Mouse (Mus musculus) neural tube, embryonic 11.5 days (tissue): Measurements from ENCODE around the gene Gm20388. TPM values are rescaled to one million over a fixed set of nuclear protein-coding genes. Genes with fewer than 3 reads are reported as not detected.
A peak's percentile ranks its signal among the peaks of the same experiment; 100 is the strongest.

Experiments
- ATAC-seq: fragments of 200-750 bp; cut with Nextera tagmentation; 2 replicates; pipeline ENCODE4 v1.8.0; 2017; ENCODE audit warnings: moderate number of reproducible peaks, mild to moderate bottlenecking, moderate TSS enrichment, moderate library complexity; ENCODE audit not compliant: insufficient read depth, low FRiP score, low TSS enrichment
- DNase-seq: peaks from one replicate; pipeline ENCODE4 v3.0.0-alpha.2; 2015; ENCODE audit warnings: low spot score
- H3K27ac ChIP-seq: fragments of 300-500 bp; sonication (generic); 2 replicates; pipeline ENCODE4 v1.5.1; 2014; ENCODE audit warnings: low read depth, mild to moderate bottlenecking, low read length
- H3K27me3 ChIP-seq: fragments of 300-500 bp; sonication (generic); 2 replicates; pipeline ENCODE4 v1.6.1; 2014; ENCODE audit warnings: mild to moderate bottlenecking, low read length, mixed read lengths; ENCODE audit not compliant: control insufficient read depth, insufficient read depth
- H3K36me3 ChIP-seq: fragments of 300-500 bp; sonication (generic); 2 replicates; pipeline ENCODE4 v1.6.1; 2014; ENCODE audit warnings: mild to moderate bottlenecking, low read length, moderate library complexity, mixed read lengths; ENCODE audit not compliant: control insufficient read depth, insufficient read depth
- H3K4me1 ChIP-seq: fragments of 300-500 bp; sonication (generic); 2 replicates; pipeline ENCODE4 v1.6.1; 2014; ENCODE audit warnings: low read length, mixed read lengths; ENCODE audit not compliant: control insufficient read depth, insufficient read depth
- H3K4me2 ChIP-seq: fragments of 300-500 bp; sonication (generic); 2 replicates; pipeline ENCODE4 v1.6.1; 2014; ENCODE audit warnings: low read depth, mild to moderate bottlenecking, moderate library complexity
- H3K4me3 ChIP-seq: fragments of 300-500 bp; sonication (generic); 2 replicates; pipeline ENCODE4 v1.5.1; 2014; ENCODE audit warnings: low read depth, low read length
- H3K9ac ChIP-seq: fragments of 300-500 bp; sonication (generic); 2 replicates; pipeline ENCODE4 v1.6.1; 2014; ENCODE audit warnings: mild to moderate bottlenecking, low read length
- H3K9me3 ChIP-seq: fragments of 300-500 bp; sonication (generic); 2 replicates; pipeline ENCODE4 v1.6.1; 2016; ENCODE audit warnings: low read length; ENCODE audit not compliant: control insufficient read depth
- WGBS: fragments of 180-500 bp; shearing (Covaris S2); extraction: QIAGEN DNeasy Blood & Tissue Kit; methylation state at CpG from one replicate; pipeline ENCODE4 v1.1.7; 2014; 5-methylcytosine and 5-hydroxymethylcytosine counted together
- polyA plus RNA-seq: library from polyadenylated mRNA; unstranded; fragments of >200 nt; fragmentation: Nextera tagmentation; extraction: Ambion mirVana; gene quantifications from 2 replicates; pipeline ENCODE4 v1.2.1, GENCODE M21; 2014

Gene Gm20388
- polyA plus RNA-seq, 1 experiment from 2014 or later = not detected

DNA sequence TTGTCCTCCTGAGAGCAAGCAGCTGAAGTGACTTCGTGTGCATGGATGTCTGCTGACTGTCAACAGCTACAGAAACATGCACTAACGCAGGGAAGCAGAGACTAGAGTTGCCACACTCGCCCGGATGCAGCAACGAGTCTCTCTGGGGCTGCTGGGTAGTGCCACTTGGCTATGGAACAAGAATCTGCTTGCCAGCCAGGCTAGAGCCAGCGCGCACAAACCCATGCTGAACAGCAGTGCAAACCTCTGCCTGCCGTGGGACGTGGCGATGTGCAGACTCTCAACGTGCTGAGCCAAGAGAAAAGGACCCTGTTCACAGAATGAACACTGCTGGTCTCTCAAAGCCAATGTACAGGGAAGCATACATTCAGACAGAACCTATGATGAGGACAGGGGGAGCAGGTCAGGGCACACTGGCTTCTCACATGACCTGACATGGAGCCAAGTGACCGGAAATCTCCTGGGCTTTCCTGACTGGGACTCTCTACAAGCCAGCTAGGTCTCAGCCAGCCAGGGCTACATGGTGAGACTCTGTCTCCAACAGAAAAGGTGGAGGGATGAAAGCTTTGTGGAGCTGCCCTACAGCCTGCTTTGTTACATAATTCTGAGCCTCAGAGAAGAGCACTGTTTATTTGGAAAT lies 1901.4 kb downstream of the Gm20388 start:
- Histone ChIP-seq H3K9ac (no peak overlapping the region), H3K36me3 (peaks cover 5% of the 10 kb centered on the region; the same call in 1 of the 2 replicates), H3K9me3 (no peaks in the 10 kb centered on the region), H3K4me2 (no peak overlapping the region), H3K4me1 (no peaks in the 10 kb centered on the region), H3K27ac (no peak overlapping the region), H3K4me3 (no peak overlapping the region), H3K27me3 (no peaks in the 10 kb centered on the region)
- WGBS = 93% methylated on average over 12 of the region's 12 CpGs
- DNase-seq (no peak), ATAC-seq (no peak)

DNA sequence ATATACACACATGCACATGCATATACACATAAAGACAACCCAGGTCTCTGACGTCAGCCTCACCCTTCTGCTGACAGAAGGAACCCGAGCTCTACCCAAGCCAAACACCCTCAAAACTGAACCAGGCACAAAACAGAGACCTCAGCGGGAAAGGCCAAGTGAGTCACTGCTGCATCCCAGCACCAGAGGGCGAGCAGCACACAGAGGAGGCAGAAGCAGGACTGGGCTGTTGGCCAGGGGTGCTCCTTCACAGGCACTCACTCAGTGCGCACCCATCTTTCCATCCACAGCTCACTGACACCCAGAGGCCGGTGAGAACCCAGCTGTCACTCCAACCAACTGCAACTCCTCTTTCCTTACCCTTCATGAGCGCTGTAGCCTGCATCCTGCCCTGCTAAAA lies 1907.6 kb downstream of the Gm20388 start:
- Histone ChIP-seq H3K27ac (no peak overlapping the region), H3K9ac (no peak overlapping the region), H3K4me3 (no peak overlapping the region), H3K4me2 (no peak overlapping the region), H3K4me1 (no peaks in the 10 kb centered on the region), H3K9me3 (no peaks in the 10 kb centered on the region), H3K36me3 (no peaks in the 10 kb centered on the region; the same call in 1 of the 2 replicates), H3K27me3 (no peaks in the 10 kb centered on the region)
- WGBS = 89% methylated on average over 7 of the region's 7 CpGs
- DNase-seq = no peak
- no peak for ATAC-seq

DNA sequence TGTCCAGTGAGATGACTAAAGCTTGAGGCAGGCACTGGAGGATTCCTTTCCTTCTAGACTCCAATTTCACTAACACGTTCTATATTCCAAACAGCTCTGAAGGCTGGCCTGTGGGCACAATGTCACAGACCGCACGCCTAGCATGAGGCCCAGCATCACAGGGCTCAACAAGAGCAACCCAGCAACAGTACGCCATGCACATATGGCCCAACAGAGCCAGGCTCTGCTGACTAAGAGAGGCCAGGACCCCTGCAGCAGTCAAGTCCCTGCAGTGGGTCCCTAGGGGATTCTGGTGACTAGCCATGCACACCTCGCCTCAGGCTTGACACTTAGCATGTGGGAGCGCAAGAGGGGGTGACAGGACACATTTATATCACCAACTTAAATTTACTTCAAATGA lies 1910.2 kb downstream of the Gm20388 start:
- Histone ChIP-seq H3K4me3 (no peak overlapping the region), H3K27me3 (no peaks in the 10 kb centered on the region), H3K9me3 (no peaks in the 10 kb centered on the region), H3K4me2 (no peak overlapping the region), H3K27ac (no peak overlapping the region), H3K9ac (no peak overlapping the region), H3K4me1 (no peaks in the 10 kb centered on the region), H3K36me3 (no peaks in the 10 kb centered on the region; the same call in 1 of the 2 replicates)
- no peak for DNase-seq
- WGBS = 90% methylated on average over 6 of the region's 6 CpGs
- no peak for ATAC-seq

DNA sequence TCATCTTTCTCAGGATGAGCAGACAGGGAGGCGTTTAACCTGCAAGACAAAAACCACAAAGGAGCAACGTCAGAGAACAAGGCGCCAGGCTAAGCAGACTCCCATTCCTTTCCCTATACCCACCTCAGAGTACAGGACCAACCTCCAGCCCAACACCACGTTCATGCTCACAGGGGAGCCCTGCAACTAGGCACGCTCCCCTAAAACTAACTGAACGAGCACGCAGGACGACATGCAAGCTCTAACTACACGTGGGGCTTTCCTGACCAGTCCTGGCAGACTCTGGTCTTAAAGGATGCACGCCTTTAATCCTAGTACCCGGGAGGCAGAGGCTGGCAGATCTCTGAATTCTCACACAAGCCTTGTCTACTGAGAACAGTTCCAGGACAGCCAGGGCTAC lies 1910.7 kb downstream of the Gm20388 start:
- Histone ChIP-seq H3K36me3 (no peaks in the 10 kb centered on the region; the same call in 1 of the 2 replicates), H3K27ac (no peak overlapping the region), H3K9ac (no peak overlapping the region), H3K4me2 (no peak overlapping the region), H3K4me1 (no peaks in the 10 kb centered on the region), H3K9me3 (no peaks in the 10 kb centered on the region), H3K4me3 (no peak overlapping the region), H3K27me3 (no peaks in the 10 kb centered on the region)
- DNase-seq (no peak), ATAC-seq (no peak)
- WGBS = 91% methylated on average over 11 of the region's 11 CpGs

DNA sequence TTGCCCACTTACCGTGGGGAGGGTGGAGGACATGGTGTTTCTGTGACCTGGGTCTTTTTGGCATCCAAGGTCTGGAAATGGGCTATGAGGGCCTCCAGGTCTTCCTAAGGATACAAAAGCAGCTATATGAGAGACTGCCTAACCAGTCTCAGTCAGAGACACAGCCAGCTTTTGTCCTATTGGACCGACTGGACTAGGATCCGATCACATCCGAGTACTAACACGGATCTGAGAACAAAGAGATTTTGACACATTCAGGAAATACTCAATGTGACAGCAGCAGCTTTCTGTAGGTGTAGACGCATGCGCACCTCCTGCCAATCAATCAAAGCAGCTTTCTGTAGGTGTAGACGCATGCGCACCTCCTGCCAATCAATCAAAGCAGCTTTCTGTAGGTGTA lies 1911.1 kb downstream of the Gm20388 start:
- no peak overlapping the region for H3K9ac ChIP-seq
- H3K4me1 ChIP-seq = no peaks in the 10 kb centered on the region
- no peaks in the 10 kb centered on the region for H3K9me3 ChIP-seq
- DNase-seq (no peak), ATAC-seq (no peak)
- H3K27me3 ChIP-seq = no peaks in the 10 kb centered on the region
- H3K36me3 ChIP-seq = no peaks in the 10 kb centered on the region; the same call in 1 of the 2 replicates
- no peak overlapping the region for H3K27ac ChIP-seq
- no peak overlapping the region for H3K4me2 ChIP-seq
- no peak overlapping the region for H3K4me3 ChIP-seq
- 92% methylated on average over 9 of the region's 9 CpGs for WGBS

DNA sequence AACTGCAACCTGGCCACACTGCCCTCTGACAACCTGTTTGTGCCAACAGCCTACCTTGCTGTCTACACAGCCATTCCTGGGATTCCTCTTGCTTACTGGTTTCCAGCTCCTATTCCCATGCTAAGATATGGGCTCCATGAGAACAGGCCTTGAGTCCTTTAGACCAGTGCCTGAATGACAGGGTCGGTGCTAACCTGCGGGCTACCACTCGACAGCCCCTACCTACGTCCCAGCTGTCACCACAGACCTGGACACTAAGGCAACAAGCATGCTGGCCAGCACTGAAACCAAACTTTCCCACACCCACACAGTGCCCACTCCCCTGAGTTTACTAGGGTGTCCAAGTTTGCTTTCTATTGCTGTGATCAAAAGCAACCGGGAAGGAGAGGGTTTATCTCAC lies 1917.1 kb downstream of the Gm20388 start:
- Histone ChIP-seq H3K36me3 (no peaks in the 10 kb centered on the region), H3K9me3 (no peaks in the 10 kb centered on the region), H3K9ac (no peak overlapping the region), H3K4me2 (no peak overlapping the region), H3K4me3 (no peak overlapping the region), H3K4me1 (peaks cover 4% of the 10 kb centered on the region; the same call in 1 of the 2 replicates), H3K27me3 (no peaks in the 10 kb centered on the region), H3K27ac (no peak overlapping the region)
- DNase-seq (no peak), ATAC-seq (no peak)
- 96% methylated on average over 5 of the region's 5 CpGs for WGBS

DNA sequence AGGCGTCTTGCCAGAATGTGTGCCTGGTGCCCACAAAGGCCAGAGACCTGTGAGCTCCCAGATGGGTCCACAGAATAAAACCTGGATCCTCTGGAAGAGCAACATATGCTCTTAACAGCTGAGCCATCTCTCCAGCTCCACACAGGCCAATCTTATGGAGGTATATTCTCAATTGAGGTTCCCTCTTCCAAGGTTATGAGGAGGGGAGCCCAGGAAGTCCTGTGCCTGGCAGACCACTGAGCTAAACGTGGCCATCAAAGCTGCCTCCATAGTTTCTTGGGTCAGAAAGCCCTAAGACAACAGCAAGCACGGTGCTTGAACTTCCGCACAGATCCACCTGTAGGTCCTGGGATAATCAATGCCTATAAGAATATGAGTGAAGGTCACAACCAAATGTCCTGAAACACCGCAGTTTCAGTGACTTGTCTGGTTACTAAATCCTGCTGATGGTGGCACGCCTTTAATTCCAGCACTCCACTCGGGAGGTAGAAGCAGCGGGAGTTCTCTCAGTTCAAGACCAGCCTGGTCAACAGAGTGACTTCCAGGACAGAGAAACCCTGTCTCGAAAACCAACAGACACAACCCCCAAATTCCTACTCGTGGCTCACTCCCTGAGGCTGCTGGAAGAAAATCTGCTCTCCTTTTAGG lies 1917.9 kb downstream of the Gm20388 start:
- Histone ChIP-seq H3K4me1 (peaks cover 4% of the 10 kb centered on the region; the same call in 1 of the 2 replicates), H3K9ac (peak overlapping the region; percentile 80), H3K36me3 (no peaks in the 10 kb centered on the region), H3K27me3 (no peaks in the 10 kb centered on the region), H3K4me3 (peak overlapping the region; percentile 96), H3K9me3 (no peaks in the 10 kb centered on the region), H3K4me2 (peak overlapping the region; percentile 54), H3K27ac (no peak overlapping the region)
- DNase-seq = no peak
- 35% methylated on average over 10 of the region's 10 CpGs for WGBS
- no peak for ATAC-seq

DNA sequence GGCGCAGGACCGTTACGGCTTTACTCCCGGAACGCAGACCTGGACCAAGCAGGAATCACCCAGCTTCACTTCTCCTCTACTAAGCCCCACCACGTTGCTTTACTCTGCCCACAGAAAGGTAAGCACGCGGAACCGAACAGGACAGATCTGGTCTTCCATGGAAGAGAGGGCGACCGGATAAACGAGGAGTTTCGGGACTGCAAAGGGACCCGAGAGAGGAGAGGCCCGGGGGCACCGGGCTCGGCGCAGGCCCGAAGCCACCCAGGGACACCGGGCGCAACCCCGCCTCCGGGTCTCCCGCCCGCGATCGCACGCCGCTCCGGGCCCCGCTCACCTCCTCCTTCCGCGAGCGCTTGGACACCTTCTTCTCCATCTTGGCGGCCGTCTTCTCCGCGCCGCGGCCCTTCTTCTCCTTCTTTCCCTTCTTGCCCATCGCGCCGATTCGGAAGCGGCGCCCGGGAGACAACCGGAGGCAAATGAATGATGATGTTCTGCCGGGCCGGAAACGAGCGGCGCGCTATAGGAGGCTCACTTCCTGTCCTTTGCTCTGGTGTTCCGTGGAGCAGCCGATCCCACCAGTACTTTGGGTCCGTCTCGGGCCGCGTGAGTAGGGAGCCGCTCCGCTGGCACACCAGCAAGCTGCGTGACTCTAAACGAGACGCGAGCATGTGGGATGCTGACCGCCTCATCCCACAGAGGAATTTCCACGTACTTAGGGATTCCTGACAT lies 1918.6 kb downstream of the Gm20388 start, which contains the start of gene Klhdc4:
Gene Klhdc4 (minus strand): TSS at position 522 of the 729 bp plus-strand sequence.
- Histone ChIP-seq H3K9me3 (no peaks in the 10 kb centered on the region), H3K27me3 (no peaks in the 10 kb centered on the region), H3K4me2 (peak within 1 kb of the TSS; percentile 54), H3K36me3 (no peaks in the 10 kb centered on the region), H3K27ac (no peak within 1 kb of the TSS), H3K4me3 (peak within 1 kb of the TSS; percentile 96), H3K4me1 (peaks cover 4% of the 10 kb centered on the region; the same call in 1 of the 2 replicates), H3K9ac (peak within 1 kb of the TSS; percentile 80)
- WGBS = under 1% methylated on average over 62 of the region's 68 CpGs
- peak; percentile 91 for DNase-seq
- ATAC-seq = peak; percentile 95
